Mouse (Mus musculus) hematopoietic stem cell, adult 5-6 weeks (primary cell): ENCODE measurements at regions not wholly inside any gene's neighbourhood (a gene's known extent, or its start where the extent isn't known, plus 50 kb on each side); places are given as distances from the start of the nearest gene placed in this dataset.

Source experiments
- ATAC-seq, 2 experiments: fragments of 125-278 bp in 1 of 2; replicated peaks in 1 of 2; 2 replicates each; pipeline ENCODE4 v1.8.0; 2016 to 2017; ENCODE audit warnings: inconsistent platforms in 2 of 2, mild to moderate bottlenecking in 2 of 2, moderate number of reproducible peaks in 2 of 2, low read depth in 1 of 2, moderate TSS enrichment in 1 of 2; ENCODE audit not compliant: low FRiP score in 2 of 2, poor library complexity in 2 of 2, severe bottlenecking in 2 of 2, insufficient read depth in 1 of 2, low TSS enrichment in 1 of 2

- ATAC-seq: no peak
Measured at GRCm38 (mm10) chr9:100303762-100304161, 182.8 kb downstream of the Il20rb start.

GRCm38 (mm10) chr9:100301613-100302012 is 185.0 kb downstream of the Il20rb start:
- no peak for ATAC-seq

- no peak for ATAC-seq
Measured at GRCm38 (mm10) chr9:100277361-100277760, 209.2 kb downstream of the Il20rb start.

GRCm38 (mm10) chr9:100266528-100267387 is 219.8 kb downstream of the Il20rb start:
- ATAC-seq: no peak

GRCm38 (mm10) chr9:100252409-100252808 is 234.2 kb downstream of the Il20rb start:
- ATAC-seq: no peak
